Mouse (Mus musculus): ENCODE results near the gene Fyb. TPM values are rescaled to one million over a fixed set of nuclear protein-coding genes. Genes with fewer than 3 reads are reported as not detected.

Fyb gene
- 190 and 259 TPM in 2 replicates for polyA plus RNA-seq (2012; rRNA removed; ENCODE audit: low replicate concordance)

GRCm38 (mm10) chr15:6522653-6523167 lies at the start of gene Fyb:
Fyb (plus strand) TSS chr15:6522853.

GRCm38 (mm10) chr15:6707936-6708525 lies 185.4 kb downstream of the Fyb start, which contains the start of gene Rictor:
Rictor (plus strand) TSS chr15:6708379.

Other genes starting within 250 kb of the Fyb start
- gene Dab2, start 223.1 kb upstream of the Fyb start, polyA plus RNA-seq (2012; rRNA removed; ENCODE audit: low replicate concordance), result 1.8 and 5.6 TPM in 2 replicates
- gene C9, start 77.5 kb upstream of the Fyb start, polyA plus RNA-seq (2012; rRNA removed; ENCODE audit: low replicate concordance), result not detected in 2 replicates
- 1.0 and 1.4 TPM in 2 replicates for gene Rictor, start 185.5 kb downstream of the Fyb start, polyA plus RNA-seq (2012; rRNA removed; ENCODE audit: low replicate concordance)

All from duodenum, adult 2 months (tissue).